Mouse (Mus musculus): ENCODE measurements around the gene Gabra5. TPM values are rescaled to one million over a fixed set of nuclear protein-coding genes. Genes with fewer than 3 reads are reported as not detected.

Gabra5 gene
- total RNA-seq, 2 experiments from 2014 or later, result not detected

- peak; percentile 9 to 17 for DNase-seq (ENCODE audit: low spot score in 2 of 2)
Measured at GRCm38 (mm10) chr7:57386517-57387340, 123.1 kb downstream of the Gabra5 start, which contains the start of gene Gabrg3. Gabrg3 (minus strand) TSS chr7:57387188.

- DNase-seq (ENCODE audit: low spot score in 2 of 2), result no peak
Measured at GRCm38 (mm10) chr7:57384112-57384511, 125.7 kb downstream of the Gabra5 start.

- DNase-seq (ENCODE audit: low spot score in 2 of 2), result no peak
Measured at GRCm38 (mm10) chr7:57366013-57366390, 143.9 kb downstream of the Gabra5 start.

GRCm38 (mm10) chr7:57365134-57366012, 144.5 kb downstream of the Gabra5 start:
- no peak for DNase-seq (ENCODE audit: low spot score in 2 of 2)

- DNase-seq (ENCODE audit: low spot score in 2 of 2), result no peak
Measured at GRCm38 (mm10) chr7:57363812-57364211, 146.0 kb downstream of the Gabra5 start.

GRCm38 (mm10) chr7:57357871-57358540, 151.9 kb downstream of the Gabra5 start:
- DNase-seq (ENCODE audit: low spot score in 2 of 2), result no peak

Other genes starting within 250 kb of the Gabra5 start
- under 1 TPM; 0.08 to 0.15 TPM for gene Gabrg3, start 122.9 kb downstream of the Gabra5 start, total RNA-seq (2021)
- 1 to 10 TPM; 1.2 to 2.5 TPM for gene Gabrb3, start 90.4 kb downstream of the Gabra5 start, total RNA-seq (2021)

Measured in gastrocnemius, postnatal 4 days (tissue).